Mouse (Mus musculus) G1E-ER4 (cell line): ENCODE measurements around the gene Rnf185. TPM values are rescaled to one million over a fixed set of nuclear protein-coding genes. Genes with fewer than 3 reads are reported as not detected.

ENCODE experiments used
- GATA1 ChIP-seq: IDR thresholded peaks from one replicate; pipeline ENCODE4 v1.8.0; 2012; ENCODE audit warnings: low read length, inconsistent platforms
- polyA plus RNA-seq: library from polyadenylated mRNA; stranded (reverse); fragments of >175 nt; gene quantifications from 2 replicates; pipeline ENCODE4 v1.2.3, GENCODE M21; 2012

Gene Rnf185
- polyA plus RNA-seq, 1 experiment: 2.1 TPM

DNA sequence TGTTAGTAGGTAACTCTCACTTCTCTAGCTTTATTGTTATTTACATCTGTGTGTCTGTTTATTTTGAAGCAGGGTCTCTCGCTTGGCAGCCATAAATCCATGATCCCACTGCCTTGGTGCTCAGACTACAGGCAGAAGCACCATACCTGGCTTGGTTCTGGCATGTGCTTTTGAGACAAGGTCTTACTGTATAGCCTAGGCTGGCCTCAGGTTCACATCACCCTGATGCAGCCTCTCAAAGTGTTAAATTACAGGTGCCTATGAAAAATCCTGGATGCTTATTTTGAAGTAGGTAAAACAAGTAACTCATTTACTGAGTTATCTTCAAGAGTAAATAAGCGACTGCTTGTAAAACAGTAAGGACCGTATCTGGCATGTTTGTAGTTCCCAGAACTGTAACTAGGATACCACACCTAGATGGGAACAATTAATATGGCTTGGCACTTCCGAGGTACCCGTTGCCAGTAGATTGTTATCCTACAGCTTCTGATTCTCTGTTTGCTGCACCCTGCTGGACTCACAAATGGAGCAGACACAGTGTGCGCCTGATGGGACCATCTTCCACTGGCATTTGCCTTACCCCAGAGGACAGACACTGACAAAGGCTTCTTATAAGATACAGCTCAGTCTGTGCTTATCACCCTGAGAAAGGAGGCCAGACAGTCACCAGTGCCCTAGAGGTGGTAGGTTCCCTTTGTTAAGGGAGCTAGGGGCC is 64.5 kb downstream of the Rnf185 start:
- TF ChIP-seq GATA1: no peak

DNA sequence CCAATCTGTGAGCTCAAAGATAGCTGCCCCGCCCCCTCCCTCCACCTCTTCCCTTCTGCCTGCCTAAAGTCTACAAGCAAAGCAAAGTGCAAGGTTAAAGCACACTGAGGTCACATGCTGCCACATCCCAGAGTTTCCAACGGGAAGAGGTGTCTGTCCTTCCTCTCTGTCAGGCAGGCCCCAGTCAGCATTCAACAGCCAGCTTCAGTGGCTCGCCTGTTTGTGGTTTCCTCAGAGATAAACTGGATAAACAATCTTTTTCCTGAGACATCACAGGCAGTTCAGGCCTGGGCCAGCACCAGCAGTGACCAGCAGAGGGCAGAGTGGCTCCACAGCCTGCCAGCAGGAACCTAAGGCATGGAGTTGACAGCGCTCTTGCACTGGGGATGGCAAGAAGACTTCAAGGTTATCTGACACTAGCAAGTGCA is 65.2 kb downstream of the Rnf185 start:
- TF ChIP-seq GATA1: peak; percentile 8

DNA sequence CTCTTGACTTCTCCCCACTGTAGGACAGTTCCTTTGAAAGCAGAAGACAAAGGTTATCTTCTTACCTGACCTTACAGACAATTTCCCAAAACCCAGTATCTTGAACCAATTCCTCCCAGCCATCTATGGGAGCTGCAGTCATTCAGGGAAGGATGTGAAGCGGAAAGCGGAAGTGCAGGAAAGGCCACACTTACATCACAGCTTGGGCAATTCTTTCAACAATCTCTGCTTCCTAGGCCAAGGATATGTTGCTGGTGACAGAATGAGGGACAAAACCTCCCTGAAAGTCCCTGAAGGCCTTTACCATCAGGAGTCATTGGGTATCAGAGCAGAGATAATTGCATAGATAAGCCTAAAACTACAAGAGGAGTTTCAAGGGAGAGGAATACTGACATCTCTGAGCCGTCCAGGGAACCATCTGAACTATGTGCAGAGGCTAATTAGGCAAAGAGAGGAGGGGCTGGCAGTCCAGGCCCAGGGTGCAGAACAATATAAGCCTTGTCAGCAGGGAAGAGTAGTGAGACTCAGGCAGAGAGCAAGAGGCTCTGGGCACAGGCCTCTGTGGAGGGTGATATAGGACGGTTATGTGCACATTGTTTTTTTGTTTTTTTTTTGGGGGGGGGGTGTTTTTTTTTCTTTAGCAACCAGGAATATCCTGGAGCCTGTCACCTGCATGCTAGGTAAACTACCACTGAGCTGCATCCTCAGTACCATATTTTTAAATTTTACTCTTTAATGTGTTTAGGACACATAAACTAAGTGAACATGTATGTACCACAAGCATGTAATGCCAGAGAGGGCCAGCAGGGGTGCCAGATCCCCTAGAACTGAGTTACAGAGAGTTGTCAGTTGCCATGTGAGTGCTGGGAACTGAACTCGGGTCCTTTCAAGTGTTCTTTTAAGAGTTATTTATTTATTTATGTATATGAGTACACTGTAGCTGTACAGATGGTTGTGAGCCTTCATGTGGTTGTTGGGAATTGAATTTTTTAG is 69.3 kb downstream of the Rnf185 start:
- no peak for TF ChIP-seq GATA1

DNA sequence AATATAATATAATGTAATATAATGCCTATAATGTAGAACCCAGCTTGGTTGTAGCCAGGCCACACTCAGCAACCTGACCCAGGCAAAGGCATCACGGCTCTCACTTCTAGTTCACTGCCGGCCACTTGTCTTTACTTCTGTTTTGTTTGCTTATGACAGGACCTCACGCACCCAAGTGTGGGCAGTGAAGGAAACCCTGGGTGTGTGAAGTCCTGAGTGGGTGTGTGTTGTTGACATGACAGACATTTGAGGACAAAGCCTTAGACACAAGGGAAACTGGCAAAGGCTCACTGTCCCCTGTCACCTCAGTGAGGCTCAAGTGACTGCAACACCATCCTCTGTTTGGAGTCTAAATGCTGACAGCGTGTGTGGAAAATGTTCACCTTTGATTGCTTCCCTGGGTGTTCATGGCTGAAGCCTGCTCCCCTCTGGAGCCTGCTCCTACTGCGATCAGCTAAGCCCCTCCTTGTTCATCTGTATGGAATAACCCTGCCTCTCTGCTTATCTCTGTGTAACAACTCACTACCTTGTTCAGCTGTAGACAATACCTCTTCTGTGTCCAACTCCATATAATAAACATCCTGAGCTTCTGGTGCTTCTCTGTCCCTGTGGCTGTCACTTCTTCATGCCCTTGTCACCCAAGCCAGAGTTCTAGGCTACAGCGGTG is 70.9 kb downstream of the Rnf185 start:
- no peak for TF ChIP-seq GATA1

DNA sequence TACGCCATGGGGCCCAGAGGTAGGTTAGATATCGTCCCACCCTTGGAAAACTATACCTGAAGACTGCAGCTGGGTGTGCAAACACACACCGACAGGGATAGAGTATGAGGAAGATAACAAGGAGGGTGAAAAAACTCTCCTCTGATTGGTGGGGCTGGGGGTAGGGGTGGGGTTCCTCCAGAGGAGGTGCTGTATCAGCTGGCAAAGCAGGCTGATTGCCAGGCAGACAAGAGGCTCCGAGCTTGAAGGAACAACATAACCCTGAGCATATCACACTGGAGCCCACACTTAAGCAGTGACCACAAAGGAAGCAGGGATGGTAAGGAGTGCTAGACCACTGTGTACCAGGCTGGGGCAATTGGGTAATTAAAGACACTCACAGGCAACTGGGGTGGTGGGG is 72.7 kb downstream of the Rnf185 start:
- TF ChIP-seq GATA1: no peak

DNA sequence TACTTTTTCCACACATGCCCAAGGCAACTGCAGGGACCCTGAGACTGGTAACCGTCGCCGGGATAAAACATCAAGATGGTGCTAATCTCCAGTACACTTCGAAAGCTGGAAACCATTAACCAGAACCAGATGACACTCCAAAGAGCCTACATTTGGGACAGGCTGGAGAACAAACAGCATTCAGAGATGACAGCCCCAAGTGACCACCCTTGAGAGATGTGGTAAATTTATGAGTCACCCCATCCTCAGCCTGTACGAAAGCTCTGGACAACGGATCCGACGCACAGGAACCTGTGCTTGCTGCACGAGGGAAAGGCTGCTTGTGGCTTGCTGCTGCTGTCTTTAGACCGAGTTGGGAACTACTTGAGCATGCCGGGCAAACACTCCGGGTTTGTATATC is 77.4 kb downstream of the Rnf185 start:
- no peak for TF ChIP-seq GATA1

DNA sequence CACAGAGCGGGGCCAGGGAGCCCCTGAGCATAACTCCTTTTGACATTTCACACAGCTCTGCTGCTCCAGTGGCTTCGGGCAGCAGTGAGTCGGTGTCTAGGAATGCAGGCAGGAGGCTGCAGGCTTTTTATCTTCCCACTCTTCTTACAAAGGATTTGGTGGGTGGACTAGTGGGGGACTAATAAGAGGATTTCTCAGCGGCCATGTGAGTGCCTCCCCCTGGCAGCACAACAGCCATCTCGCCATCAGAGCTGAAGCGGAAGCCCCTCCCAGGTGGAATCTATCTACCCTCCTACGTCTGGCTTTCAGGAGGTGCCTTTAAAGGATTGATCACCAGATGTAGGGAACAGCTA is 77.9 kb downstream of the Rnf185 start:
- no peak for TF ChIP-seq GATA1

DNA sequence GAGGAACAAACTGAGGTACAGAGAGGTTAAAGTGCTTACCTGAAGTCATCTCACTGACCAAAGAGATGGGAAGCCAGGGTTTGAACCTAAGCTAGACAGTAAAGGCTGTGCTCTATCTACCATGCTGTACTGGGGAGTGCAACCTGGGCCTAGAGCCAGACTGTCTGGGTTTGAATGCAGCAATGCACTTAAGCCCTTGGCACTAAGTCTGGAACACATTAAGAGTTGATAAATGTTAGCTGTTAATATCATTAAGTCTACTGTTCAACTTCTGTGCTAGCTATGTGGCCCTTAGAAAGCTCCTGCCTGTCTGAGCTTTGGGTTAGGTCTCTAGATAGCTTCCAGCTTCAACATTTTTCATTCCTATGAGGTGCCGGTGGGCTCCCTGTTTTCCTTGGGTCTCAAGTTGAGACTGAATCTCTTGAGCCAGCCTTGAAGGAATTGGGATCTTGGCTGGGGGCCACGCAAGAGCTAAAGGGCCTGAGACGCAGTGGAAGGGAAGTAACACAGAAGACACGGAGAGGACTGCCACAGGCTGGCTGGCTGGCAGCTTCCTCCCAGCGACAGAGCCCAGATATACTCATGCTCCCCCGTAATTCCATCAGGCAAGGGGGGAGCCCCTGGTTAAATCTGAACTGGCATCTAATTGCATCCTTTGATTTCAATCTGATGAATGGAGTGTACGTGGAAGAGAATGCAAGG is 78.4 kb downstream of the Rnf185 start:
- TF ChIP-seq GATA1: no peak

DNA sequence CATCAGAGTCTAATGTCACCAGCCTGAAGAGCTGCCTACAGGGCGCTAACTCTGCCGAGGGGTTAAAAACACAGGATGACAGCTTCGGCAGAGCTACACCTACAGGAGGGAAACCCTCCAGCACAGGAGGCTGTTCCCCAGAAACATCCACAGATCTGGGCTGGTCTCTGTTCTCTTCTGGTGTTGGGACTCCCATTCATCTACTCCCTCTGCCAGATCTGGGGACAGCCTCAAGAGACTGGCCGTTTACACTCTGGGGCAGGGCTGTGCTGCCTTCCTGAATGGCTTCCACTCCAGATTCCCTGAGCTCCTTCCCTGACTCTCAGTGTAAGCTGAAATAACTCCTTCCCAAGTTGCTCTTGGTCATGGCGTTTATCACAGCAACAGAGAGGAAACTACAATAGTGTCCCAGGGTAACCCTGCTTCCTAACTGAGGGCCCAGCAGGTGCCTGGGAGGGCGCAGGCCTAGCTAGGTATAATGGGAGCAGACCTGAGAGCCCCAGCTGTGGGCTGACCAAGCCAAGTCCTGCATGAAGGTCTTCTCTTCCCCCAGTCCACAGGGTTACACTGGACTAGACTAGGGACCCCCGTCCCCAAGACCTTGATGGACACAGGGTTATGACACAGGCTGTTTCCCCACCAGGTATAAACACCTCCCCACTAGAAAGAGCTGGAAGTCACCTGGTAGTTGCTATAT is 80.4 kb downstream of the Rnf185 start:
- no peak for TF ChIP-seq GATA1

DNA sequence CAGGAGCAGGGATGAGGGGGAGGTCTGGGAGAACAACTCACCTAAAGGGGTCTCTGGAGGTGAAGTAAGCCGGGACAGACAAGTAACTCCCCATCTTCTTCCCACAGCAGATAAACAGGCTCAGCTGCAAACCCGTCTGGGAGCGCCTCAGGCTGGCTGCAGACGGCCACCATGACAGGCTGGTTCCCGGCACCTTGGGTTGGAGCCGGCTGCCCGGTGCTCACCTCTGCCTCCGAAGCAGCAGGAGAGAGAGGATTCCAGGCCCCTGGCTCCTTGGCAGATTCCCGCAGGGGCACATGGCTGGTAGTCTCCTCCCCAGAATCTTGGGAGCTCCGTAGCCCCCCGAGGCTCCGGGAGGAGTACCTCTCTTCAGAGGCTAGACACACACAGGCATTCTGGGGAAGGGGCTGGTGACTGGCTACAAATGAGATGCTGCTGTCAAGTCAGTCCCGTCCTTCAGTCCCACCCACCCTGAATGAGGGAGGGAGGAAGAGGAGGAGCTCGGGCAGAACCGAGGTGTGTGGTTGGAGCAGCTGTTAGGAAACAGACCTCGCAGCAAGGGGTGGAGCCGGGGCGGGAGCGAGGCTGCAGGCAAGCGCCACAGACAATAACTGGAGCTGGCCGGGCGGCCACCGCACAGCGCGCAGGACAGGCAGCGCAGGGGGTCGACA is 81.1 kb downstream of the Rnf185 start:
- no peak for TF ChIP-seq GATA1

DNA sequence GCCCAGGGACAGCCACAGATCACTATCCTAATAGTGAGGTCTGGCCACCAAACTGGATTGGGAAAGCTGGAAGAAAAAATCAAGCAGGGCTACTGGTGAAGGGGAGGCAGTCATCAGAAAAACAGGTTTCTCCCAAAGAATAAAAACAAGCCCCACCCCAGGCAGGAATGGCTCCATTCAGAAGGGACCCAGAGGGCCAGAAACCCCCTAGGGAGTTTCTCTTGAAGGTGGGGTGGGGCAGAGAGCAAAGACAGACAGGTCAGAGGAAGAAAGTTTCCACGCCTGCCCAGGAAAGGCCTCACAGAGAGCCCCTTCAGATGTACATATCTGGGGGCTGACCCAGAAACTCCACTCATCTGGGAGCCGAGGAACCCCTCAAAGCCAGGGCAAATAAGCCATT is 82.0 kb downstream of the Rnf185 start:
- no peak for TF ChIP-seq GATA1

DNA sequence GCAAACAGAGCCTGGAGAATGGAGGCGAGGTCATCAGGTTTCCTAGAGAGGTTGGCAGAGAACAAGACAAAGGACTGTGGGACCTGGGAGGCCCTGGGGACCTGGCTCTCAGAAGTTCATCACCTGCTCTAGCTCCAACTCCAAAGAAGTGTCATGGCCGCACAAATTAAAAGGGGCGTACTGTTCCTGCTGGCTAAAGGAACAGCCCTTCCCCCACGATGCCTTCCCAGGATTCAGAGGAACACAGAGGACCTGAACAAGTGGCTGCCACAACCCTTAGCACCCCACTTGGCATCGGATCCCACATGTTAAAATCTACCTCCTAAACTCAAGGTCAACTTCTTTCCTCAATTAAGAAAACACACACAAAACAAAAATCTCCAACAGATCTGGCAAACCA is 82.7 kb downstream of the Rnf185 start:
- no peak for TF ChIP-seq GATA1

DNA sequence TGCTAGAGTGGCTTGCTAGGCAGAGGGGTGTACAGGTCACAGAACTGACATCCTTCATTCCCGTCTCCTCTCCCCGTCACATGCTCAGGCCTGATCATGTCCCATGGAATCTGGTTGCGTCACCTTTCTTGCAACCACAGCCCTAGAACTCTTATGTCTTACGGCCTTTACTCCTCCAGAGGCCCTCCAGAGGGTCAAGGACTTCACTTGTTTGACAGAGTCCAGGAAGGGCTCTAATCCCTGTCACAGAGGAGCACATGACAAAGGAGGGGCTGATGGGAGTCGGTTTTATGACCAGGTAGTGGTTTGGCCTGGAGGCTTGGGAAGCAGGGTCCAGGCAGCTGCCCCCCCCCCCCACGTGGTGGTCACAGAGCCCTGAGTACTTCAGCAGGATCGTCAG is 83.2 kb downstream of the Rnf185 start:
- TF ChIP-seq GATA1: no peak

DNA sequence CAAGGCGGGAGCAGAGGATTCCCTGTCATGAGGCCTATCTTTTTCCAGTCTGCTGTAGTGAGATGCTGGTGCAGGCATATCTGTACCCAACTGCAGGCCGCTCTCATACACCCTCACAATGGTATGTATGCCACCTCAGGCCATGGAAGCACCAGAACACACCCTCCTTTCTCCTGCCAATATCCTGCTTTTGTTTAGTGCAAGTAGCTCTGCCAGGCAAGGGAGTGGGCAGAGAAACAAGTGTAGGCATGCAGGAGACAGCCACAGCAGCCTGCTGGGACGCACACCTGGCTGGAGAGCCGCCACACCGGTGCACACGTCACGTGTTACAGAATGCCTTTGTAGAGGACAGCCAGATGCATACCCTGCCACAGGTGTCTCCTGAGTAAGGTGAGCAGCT is 85.8 kb downstream of the Rnf185 start:
- no peak for TF ChIP-seq GATA1

Other genes starting within 250 kb of the Rnf185 start
- gene Eif4enif1, start 250.0 kb downstream of the Rnf185 start, polyA plus RNA-seq: 81.0 and 161 TPM in 2 replicates
- 84.4 and 103 TPM in 2 replicates for gene Drg1, start 185.9 kb downstream of the Rnf185 start, polyA plus RNA-seq
- gene Patz1, start 163.5 kb downstream of the Rnf185 start, polyA plus RNA-seq: 108 and 127 TPM in 2 replicates
- 0.17 and 0.24 TPM in 2 replicates for gene Pik3ip1, start 122.0 kb downstream of the Rnf185 start, polyA plus RNA-seq
- 27.6 and 33.3 TPM in 2 replicates for gene Limk2, start 43.2 kb downstream of the Rnf185 start, polyA plus RNA-seq
- gene Pla2g3, start 35.9 kb upstream of the Rnf185 start, polyA plus RNA-seq: 0.02 TPM in 1 of 2 replicates, not detected in the other
- gene Inpp5j, start 52.5 kb upstream of the Rnf185 start, polyA plus RNA-seq: not detected in 2 replicates
- not detected in 2 replicates for gene Selenom, start 62.3 kb upstream of the Rnf185 start, polyA plus RNA-seq
- gene Smtn, start 88.2 kb upstream of the Rnf185 start, polyA plus RNA-seq: not detected in 2 replicates
- gene Morc2a, start 196.8 kb upstream of the Rnf185 start, polyA plus RNA-seq: 0.23 and 0.37 TPM in 2 replicates